Mouse (Mus musculus) lung, postnatal 0 days (tissue): ENCODE measurements around the gene Ahnak2.

Source experiments
- CTCF ChIP-seq: IDR thresholded peaks from 2 replicates; pipeline ENCODE4 v1.5.1; 2016; ENCODE audit warnings: antibody characterized with exemption, mild to moderate bottlenecking
- EP300 ChIP-seq: IDR thresholded peaks from 2 replicates; pipeline ENCODE4 v1.6.1; 2016; ENCODE audit warnings: antibody characterized with exemption, mild to moderate bottlenecking, control low read depth

DNA sequence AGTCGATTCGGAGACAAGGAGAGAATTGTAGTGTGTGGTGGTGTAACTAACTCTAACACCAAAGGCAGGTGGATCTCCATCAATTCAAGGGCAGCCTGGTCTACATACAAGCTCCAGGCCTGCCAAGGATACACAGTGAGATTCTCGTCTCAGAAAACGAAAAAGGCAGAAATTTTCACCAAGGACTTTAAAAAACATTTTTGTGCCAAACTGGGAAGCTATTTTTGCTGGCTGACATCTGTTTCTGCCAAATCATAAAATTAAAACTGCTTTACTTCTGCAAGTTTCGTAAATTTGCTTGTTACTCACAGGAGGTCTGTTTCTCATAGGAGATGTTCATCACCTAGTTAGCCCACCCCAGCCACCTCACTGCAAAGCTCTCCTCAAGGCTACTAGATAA lies 23.4 kb upstream of the Ahnak2 start:
- TF ChIP-seq EP300: no peak
- TF ChIP-seq CTCF: no peak
